ENCODE assay signal across 1 mouse cellular context in the genomic region with DNA sequence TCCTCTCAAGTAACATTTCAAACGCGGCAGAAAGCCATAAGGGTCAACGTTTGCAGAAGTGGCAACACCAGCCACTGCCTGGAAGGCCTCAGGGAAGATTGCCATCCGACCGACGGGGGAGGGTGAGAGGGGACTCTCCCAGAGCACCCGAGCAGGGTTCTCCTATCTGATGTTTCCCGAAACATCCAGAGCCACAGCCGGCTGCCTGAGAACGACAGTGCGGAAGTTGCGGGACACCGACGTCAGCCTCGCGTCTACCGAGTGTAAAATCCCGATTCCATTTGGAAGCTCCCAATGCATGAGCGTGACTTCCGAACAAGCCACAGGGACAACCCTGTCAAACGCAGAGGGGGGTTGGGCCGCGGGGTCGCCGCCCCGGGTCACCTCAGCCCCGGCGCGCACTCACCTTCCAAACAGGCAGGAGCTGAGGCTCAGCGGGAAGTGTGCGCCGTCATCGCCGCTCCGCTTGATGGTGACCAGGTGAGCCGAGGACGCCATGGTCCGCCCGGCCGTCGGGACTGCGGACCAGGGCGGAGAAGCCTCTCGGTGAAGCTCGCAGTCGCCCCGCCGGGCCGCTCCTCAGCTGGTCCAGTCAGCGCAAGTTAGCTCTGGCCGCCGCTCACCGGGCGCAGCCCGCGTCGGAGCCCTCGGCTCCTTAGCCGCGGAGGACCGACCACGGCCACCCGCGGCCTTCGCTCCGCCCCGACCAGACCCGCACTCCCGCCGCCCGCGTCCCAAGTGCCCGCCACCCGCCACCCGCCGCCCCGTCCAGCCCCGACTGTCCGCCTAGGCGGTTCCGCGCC.
TF ChIP-seq lines count a peak whose summit lies in the region.

Gene Mki67, minus strand, starts transcription at position 720 of the 803 bp plus-strand sequence.

TF ChIP-seq in MEL, 35 proteins besides CTCF, POLR2A, EP300 and RAD21 (continued from another document):
- no peak for TF ChIP-seq MYC (IDR thresholded peaks at IDR 0.05; ENCODE audit: low read depth, low read length)
TF ChIP-seq in MEL: peak in this region for 5.
